Mouse (Mus musculus) thymus, postnatal 14 days (tissue): ENCODE measurements around the gene Cdkl5.

Experiments
- DNase-seq: peaks from one replicate; pipeline ENCODE4 v3.0.0; 2021

Gene Cdkl5

GRCm38 (mm10) chrX:160994543-160995121 is at the start of gene Cdkl5:
Gene Cdkl5 (minus strand): TSS chrX:160994704.
- peak; percentile 96 for DNase-seq

DNA sequence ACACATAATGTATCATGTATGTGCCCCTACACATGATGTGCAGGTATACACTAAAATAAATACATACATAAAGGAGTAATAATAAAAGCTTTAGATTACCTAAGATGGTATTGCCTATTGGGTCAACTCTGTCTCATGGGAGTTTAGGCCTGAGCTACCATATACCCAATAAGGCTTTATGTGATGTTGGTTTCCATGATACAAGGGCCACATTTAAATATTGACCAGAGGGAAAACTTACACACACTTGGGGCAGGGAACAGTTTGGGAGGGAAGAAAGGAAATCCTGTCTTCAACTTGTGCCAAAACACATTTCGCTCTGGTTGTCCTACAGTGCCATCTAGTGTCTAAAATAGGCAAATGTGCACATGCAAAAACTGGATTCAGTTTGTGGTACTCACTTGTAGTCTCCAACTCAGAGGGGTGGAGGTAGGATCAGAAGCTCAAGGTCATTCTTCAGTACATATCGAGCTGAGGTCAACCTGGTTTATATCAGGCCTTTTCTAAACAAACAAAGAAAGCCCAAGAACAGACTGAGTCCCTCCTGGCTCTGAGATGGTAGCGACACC is 38.8 kb upstream of the Cdkl5 start:
- DNase-seq = peak; percentile 20

GRCm38 (mm10) chrX:161032423-161032822 is 37.9 kb upstream of the Cdkl5 start:
- DNase-seq = peak; percentile 6

- DNase-seq = no peak
Measured at GRCm38 (mm10) chrX:161030233-161030632, 35.7 kb upstream of the Cdkl5 start.

- no peak for DNase-seq
Measured at GRCm38 (mm10) chrX:161024475-161024874, 30.0 kb upstream of the Cdkl5 start.

- no peak for DNase-seq
Measured at GRCm38 (mm10) chrX:161021548-161021947, 27.0 kb upstream of the Cdkl5 start.

DNA sequence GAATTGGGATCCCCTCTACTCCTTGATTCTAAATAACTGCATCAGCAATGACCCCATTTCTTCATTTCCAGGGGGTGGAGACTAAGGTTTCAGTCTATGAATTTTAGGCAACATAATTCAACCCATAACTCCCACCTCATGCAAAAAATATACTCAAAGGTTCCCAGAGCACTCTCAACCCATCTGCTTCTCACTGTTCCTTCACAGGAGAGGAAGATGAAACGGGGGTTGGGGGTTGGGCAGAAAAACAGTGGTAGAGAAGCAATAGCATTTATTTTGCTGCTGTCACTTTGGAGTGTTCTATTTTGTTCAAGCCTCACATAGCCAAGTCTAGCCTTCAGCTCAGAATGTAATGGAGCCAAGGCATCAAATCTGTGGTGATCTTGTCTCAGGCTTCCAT is 23.7 kb upstream of the Cdkl5 start:
- DNase-seq = no peak

GRCm38 (mm10) chrX:161006272-161006671 is 11.8 kb upstream of the Cdkl5 start:
- DNase-seq = no peak

- DNase-seq = no peak
Measured at GRCm38 (mm10) chrX:160996051-160996450, 1.5 kb upstream of the Cdkl5 start.

- no peak for DNase-seq
Measured at GRCm38 (mm10) chrX:160995131-160995667, 695 bp upstream of the Cdkl5 start.

- peak; percentile 48 for DNase-seq
Measured at GRCm38 (mm10) chrX:160993749-160994539, 560 bp downstream of the Cdkl5 start.

GRCm38 (mm10) chrX:160992703-160993102 is 1.8 kb downstream of the Cdkl5 start:
- DNase-seq = no peak

DNA sequence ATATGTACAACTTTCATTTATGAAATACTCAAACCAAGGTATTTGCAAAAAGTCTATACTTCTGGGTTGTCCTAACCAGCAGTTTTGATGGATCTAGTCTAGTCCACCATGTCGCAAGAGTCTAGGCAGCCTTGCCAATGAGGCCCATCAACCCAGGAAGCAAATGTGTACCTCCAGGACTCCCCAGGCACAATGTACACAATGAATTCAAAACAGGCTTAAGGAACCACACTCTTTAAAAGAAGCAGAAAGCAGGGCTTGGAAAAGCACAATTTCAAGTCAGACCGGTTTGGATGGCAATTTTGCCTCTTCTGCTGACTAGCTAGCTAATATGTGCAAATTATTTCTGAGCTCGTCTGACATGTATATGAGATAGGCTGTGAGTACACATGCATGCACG is 4.2 kb downstream of the Cdkl5 start:
- no peak for DNase-seq

GRCm38 (mm10) chrX:160977919-160978318 is 16.6 kb downstream of the Cdkl5 start:
- DNase-seq = no peak

- no peak for DNase-seq
Measured at GRCm38 (mm10) chrX:160971991-160972545, 22.4 kb downstream of the Cdkl5 start.

- DNase-seq = no peak
Measured at GRCm38 (mm10) chrX:160958593-160959131, 35.8 kb downstream of the Cdkl5 start.

GRCm38 (mm10) chrX:160949583-160949982 is 44.9 kb downstream of the Cdkl5 start:
- no peak for DNase-seq

GRCm38 (mm10) chrX:160944722-160945121 is 49.8 kb downstream of the Cdkl5 start:
- no peak for DNase-seq

DNA sequence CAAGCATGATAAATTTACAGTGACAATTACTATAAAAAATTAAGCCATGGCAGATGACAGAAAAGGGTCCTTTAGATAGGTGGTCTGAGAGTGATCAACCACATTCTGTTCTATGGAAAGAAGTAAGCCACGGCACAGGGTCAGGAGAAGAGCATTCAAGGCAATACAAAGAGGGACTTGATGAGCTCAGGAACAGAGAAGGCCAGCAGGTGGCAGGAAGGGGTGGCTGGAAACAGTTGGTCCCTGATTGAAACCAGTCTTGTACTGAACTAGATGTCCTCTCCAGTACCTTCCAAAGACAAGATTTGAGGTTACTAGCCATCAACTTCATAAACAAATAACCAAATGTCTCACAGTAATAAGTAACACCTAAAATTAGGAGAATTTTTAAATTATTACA is 59.0 kb downstream of the Cdkl5 start:
- DNase-seq = peak; percentile 3

DNA sequence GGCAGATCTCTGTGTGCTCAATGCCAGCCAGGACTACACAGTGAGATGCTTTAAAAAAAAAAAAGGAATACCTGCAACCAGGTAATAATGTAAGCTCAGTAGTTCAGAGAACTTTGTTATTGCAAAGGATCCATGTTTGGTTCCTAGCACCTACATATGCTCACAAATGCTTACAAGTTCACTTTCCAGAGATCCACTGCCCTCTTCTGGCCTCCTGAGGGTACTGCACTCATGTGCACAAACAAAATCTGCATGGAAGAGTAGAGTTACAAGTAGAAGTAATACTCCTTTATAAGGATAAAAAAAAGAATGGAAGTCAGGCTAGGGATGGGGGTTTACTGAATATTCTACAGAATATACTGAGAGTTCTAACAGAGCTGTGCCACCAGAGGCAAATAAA is 63.8 kb downstream of the Cdkl5 start:
- peak; percentile 6 for DNase-seq

- DNase-seq = no peak
Measured at GRCm38 (mm10) chrX:160928870-160929269, 65.6 kb downstream of the Cdkl5 start.

GRCm38 (mm10) chrX:160919022-160919637 is 75.4 kb downstream of the Cdkl5 start:
- no peak for DNase-seq

DNA sequence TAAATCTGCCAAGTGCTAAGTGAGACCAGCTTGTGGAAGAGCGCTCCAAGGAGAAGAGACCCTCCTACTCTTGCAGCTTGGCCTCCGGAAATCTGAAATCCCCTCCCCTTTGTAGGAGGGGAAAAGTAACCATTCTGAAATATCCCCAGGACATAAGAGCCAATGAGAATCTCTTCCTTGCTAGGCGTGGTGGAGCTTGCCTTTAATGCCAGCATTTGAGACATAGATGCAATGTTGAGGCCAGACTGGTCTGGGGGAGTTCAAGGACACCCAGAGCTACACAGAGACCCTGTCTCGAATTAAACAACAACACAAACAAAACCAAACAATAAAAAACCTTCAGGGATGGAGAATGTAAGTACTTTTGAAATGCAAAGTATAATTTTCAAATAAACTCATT is 87.6 kb downstream of the Cdkl5 start, which contains the start of gene Gja6:
TSS of gene Gja6 (minus strand) at position 101 of the 400 bp plus-strand sequence.
- no peak for DNase-seq
